Mouse (Mus musculus): ENCODE results near the gene Ndufa3. TPM values are rescaled to one million over a fixed set of nuclear protein-coding genes. Genes with fewer than 3 reads are reported as not detected.

Ndufa3 gene
- polyA plus RNA-seq, 1 experiment from 2014 or later, result 400 TPM

GRCm38 (mm10) chr7:3629030-3629429, 11.9 kb downstream of the Ndufa3 start:
- peak; percentile 64 for ATAC-seq
- Histone ChIP-seq H3K4me3 (ENCODE audit: low read depth, low read length) (peak overlapping the region; percentile 50), H3K27me3 (ENCODE audit: control insufficient read depth, insufficient read depth, low read depth, low read length) (no peaks in the 10 kb centered on the region), H3K4me1 (ENCODE audit: control insufficient read depth, insufficient read depth, low read length) (peaks cover 23% of the 10 kb centered on the region), H3K9me3 (replicated peaks; ENCODE audit: control insufficient read depth, low read length, poor library complexity, severe bottlenecking) (no peaks in the 10 kb centered on the region), H3K36me3 (ENCODE audit: control insufficient read depth, insufficient read depth, low read length) (peaks cover 7% of the 10 kb centered on the region), H3K27ac (ENCODE audit: low read length) (peak overlapping the region; percentile 81; the same call in 1 of the 2 replicates), H3K4me2 (ENCODE audit: low read length) (peak overlapping the region; percentile 83), H3K9ac (ENCODE audit: low read depth, low read length) (peak overlapping the region; percentile 70)
- 35% methylated on average over 4 of the region's 4 CpGs for WGBS

GRCm38 (mm10) chr7:3629543-3630477, 12.6 kb downstream of the Ndufa3 start, which contains the start of the genes Tfpt and Prpf31:
TSS of gene Tfpt (minus strand) at chr7:3629929.
TSS of gene Prpf31 (plus strand) at chr7:3629985.
- Histone ChIP-seq H3K9me3 (replicated peaks; ENCODE audit: control insufficient read depth, low read length, poor library complexity, severe bottlenecking) (no peaks in the 10 kb centered on the region), H3K27me3 (ENCODE audit: control insufficient read depth, insufficient read depth, low read depth, low read length) (no peaks in the 10 kb centered on the region), H3K36me3 (ENCODE audit: control insufficient read depth, insufficient read depth, low read length) (peaks cover 7% of the 10 kb centered on the region), H3K4me1 (ENCODE audit: control insufficient read depth, insufficient read depth, low read length) (peaks cover 23% of the 10 kb centered on the region), H3K27ac (ENCODE audit: low read length) (peak within 1 kb of the TSS; percentile 81), H3K4me2 (ENCODE audit: low read length) (peak within 1 kb of the TSS; percentile 87), H3K9ac (ENCODE audit: low read depth, low read length) (peak within 1 kb of the TSS; percentile 70), H3K4me3 (ENCODE audit: low read depth, low read length) (peak within 1 kb of the TSS; percentile 50)
- ATAC-seq, result peak; percentile 88
- 1% methylated on average over 47 of the region's 47 CpGs for WGBS

GRCm38 (mm10) chr7:3630478-3630815, 13.3 kb downstream of the Ndufa3 start:
- peak; percentile 1 for ATAC-seq
- 58% methylated on average over 3 of the region's 3 CpGs for WGBS
- H3K4me1 ChIP-seq (ENCODE audit: control insufficient read depth, insufficient read depth, low read length), result peaks cover 23% of the 10 kb centered on the region
- H3K9ac ChIP-seq (ENCODE audit: low read depth, low read length), result peak overlapping the region; percentile 70
- H3K27ac ChIP-seq (ENCODE audit: low read length), result no peak overlapping the region
- no peaks in the 10 kb centered on the region for H3K27me3 ChIP-seq (ENCODE audit: control insufficient read depth, insufficient read depth, low read depth, low read length)
- H3K4me2 ChIP-seq (ENCODE audit: low read length), result peak overlapping the region; percentile 87
- H3K4me3 ChIP-seq (ENCODE audit: low read depth, low read length), result peak overlapping the region; percentile 50
- no peaks in the 10 kb centered on the region for H3K9me3 ChIP-seq (replicated peaks; ENCODE audit: control insufficient read depth, low read length, poor library complexity, severe bottlenecking)
- peaks cover 5% of the 10 kb centered on the region for H3K36me3 ChIP-seq (ENCODE audit: control insufficient read depth, insufficient read depth, low read length)

- no peak overlapping the region for H3K9ac ChIP-seq (ENCODE audit: low read depth, low read length)
- H3K4me3 ChIP-seq (ENCODE audit: low read depth, low read length), result no peak overlapping the region; the same call in 1 of the 2 replicates
- WGBS, result 76% methylated on average over 5 of the region's 5 CpGs
- H3K4me2 ChIP-seq (ENCODE audit: low read length), result no peak overlapping the region
- H3K9me3 ChIP-seq (replicated peaks; ENCODE audit: control insufficient read depth, low read length, poor library complexity, severe bottlenecking), result no peaks in the 10 kb centered on the region
- H3K27ac ChIP-seq (ENCODE audit: low read length), result no peak overlapping the region
- H3K4me1 ChIP-seq (ENCODE audit: control insufficient read depth, insufficient read depth, low read length), result peaks cover 29% of the 10 kb centered on the region
- no peak for ATAC-seq
- H3K27me3 ChIP-seq (ENCODE audit: control insufficient read depth, insufficient read depth, low read depth, low read length), result no peaks in the 10 kb centered on the region
- H3K36me3 ChIP-seq (ENCODE audit: control insufficient read depth, insufficient read depth, low read length), result peaks cover 16% of the 10 kb centered on the region
Measured at GRCm38 (mm10) chr7:3643412-3643811, 26.2 kb downstream of the Ndufa3 start.

GRCm38 (mm10) chr7:3643843-3644242, 26.7 kb downstream of the Ndufa3 start:
- Histone ChIP-seq H3K9me3 (replicated peaks; ENCODE audit: control insufficient read depth, low read length, poor library complexity, severe bottlenecking) (no peaks in the 10 kb centered on the region), H3K4me2 (ENCODE audit: low read length) (peak overlapping the region; percentile 70), H3K27ac (ENCODE audit: low read length) (no peak overlapping the region; the same call in 1 of the 2 replicates), H3K36me3 (ENCODE audit: control insufficient read depth, insufficient read depth, low read length) (peaks cover 12% of the 10 kb centered on the region), H3K4me1 (ENCODE audit: control insufficient read depth, insufficient read depth, low read length) (peaks cover 33% of the 10 kb centered on the region), H3K4me3 (ENCODE audit: low read depth, low read length) (peak overlapping the region; percentile 43), H3K9ac (ENCODE audit: low read depth, low read length) (peak overlapping the region; percentile 39; the same call in 1 of the 2 replicates), H3K27me3 (ENCODE audit: control insufficient read depth, insufficient read depth, low read depth, low read length) (no peaks in the 10 kb centered on the region)
- WGBS, result 25% methylated on average over 9 of the region's 9 CpGs
- no peak for ATAC-seq

- H3K9me3 ChIP-seq (replicated peaks; ENCODE audit: control insufficient read depth, low read length, poor library complexity, severe bottlenecking), result no peaks in the 10 kb centered on the region
- H3K4me1 ChIP-seq (ENCODE audit: control insufficient read depth, insufficient read depth, low read length), result peaks cover 37% of the 10 kb centered on the region
- peak overlapping the region; percentile 70 for H3K4me2 ChIP-seq (ENCODE audit: low read length)
- H3K9ac ChIP-seq (ENCODE audit: low read depth, low read length), result peak overlapping the region; percentile 39
- H3K36me3 ChIP-seq (ENCODE audit: control insufficient read depth, insufficient read depth, low read length), result peaks cover 11% of the 10 kb centered on the region
- H3K27me3 ChIP-seq (ENCODE audit: control insufficient read depth, insufficient read depth, low read depth, low read length), result no peaks in the 10 kb centered on the region
- peak overlapping the region; percentile 43 for H3K4me3 ChIP-seq (ENCODE audit: low read depth, low read length)
- H3K27ac ChIP-seq (ENCODE audit: low read length), result peak overlapping the region; percentile 64
- 1% methylated on average over 11 of the region's 11 CpGs for WGBS
- ATAC-seq, result peak; percentile 0; the same call in 1 of the 2 replicates
Measured at GRCm38 (mm10) chr7:3644348-3644671, 27.1 kb downstream of the Ndufa3 start.

GRCm38 (mm10) chr7:3644672-3645487, 27.7 kb downstream of the Ndufa3 start, which contains the start of gene Cnot3:
TSS of gene Cnot3 (plus strand) at chr7:3645268.
- WGBS, result under 1% methylated on average over 51 of the region's 58 CpGs
- peak within 1 kb of the TSS; percentile 76 for H3K4me2 ChIP-seq (ENCODE audit: low read length)
- no peaks in the 10 kb centered on the region for H3K27me3 ChIP-seq (ENCODE audit: control insufficient read depth, insufficient read depth, low read depth, low read length)
- H3K27ac ChIP-seq (ENCODE audit: low read length), result peak within 1 kb of the TSS; percentile 94
- ATAC-seq, result peak; percentile 98
- H3K4me1 ChIP-seq (ENCODE audit: control insufficient read depth, insufficient read depth, low read length), result peaks cover 37% of the 10 kb centered on the region
- peak within 1 kb of the TSS; percentile 95 for H3K4me3 ChIP-seq (ENCODE audit: low read depth, low read length)
- H3K9me3 ChIP-seq (replicated peaks; ENCODE audit: control insufficient read depth, low read length, poor library complexity, severe bottlenecking), result no peaks in the 10 kb centered on the region
- peak within 1 kb of the TSS; percentile 96 for H3K9ac ChIP-seq (ENCODE audit: low read depth, low read length)
- peaks cover 7% of the 10 kb centered on the region for H3K36me3 ChIP-seq (ENCODE audit: control insufficient read depth, insufficient read depth, low read length)

GRCm38 (mm10) chr7:3645488-3646025, 28.4 kb downstream of the Ndufa3 start:
- H3K4me2 ChIP-seq (ENCODE audit: low read length), result peak overlapping the region; percentile 76
- peak overlapping the region; percentile 95 for H3K4me3 ChIP-seq (ENCODE audit: low read depth, low read length)
- H3K27ac ChIP-seq (ENCODE audit: low read length), result peak overlapping the region; percentile 94
- ATAC-seq, result peak; percentile 6
- peaks cover 37% of the 10 kb centered on the region for H3K4me1 ChIP-seq (ENCODE audit: control insufficient read depth, insufficient read depth, low read length)
- no peaks in the 10 kb centered on the region for H3K9me3 ChIP-seq (replicated peaks; ENCODE audit: control insufficient read depth, low read length, poor library complexity, severe bottlenecking)
- 0% methylated on average over 53 of the region's 58 CpGs for WGBS
- peaks cover 5% of the 10 kb centered on the region for H3K36me3 ChIP-seq (ENCODE audit: control insufficient read depth, insufficient read depth, low read length)
- no peaks in the 10 kb centered on the region for H3K27me3 ChIP-seq (ENCODE audit: control insufficient read depth, insufficient read depth, low read depth, low read length)
- H3K9ac ChIP-seq (ENCODE audit: low read depth, low read length), result peak overlapping the region; percentile 96

Measured in midbrain, embryonic 16.5 days (tissue).